Mouse (Mus musculus) hindbrain, postnatal 0 days (tissue): ENCODE measurements around the gene Gm884. TPM values are rescaled to one million over a fixed set of nuclear protein-coding genes. Genes with fewer than 3 reads are reported as not detected.
A peak's percentile ranks its signal among the peaks of the same experiment; 100 is the strongest.
"Not testable (repeated sequence)": the region's sequence is repeated elsewhere in the genome, so short reads cannot be mapped to it uniquely, and the experiment has no call there.

Experiments used
- ATAC-seq: fragments of 200-750 bp; cut with Nextera tagmentation; 2 replicates; pipeline ENCODE4 v1.8.0; 2017; ENCODE audit warnings: mild to moderate bottlenecking, moderate TSS enrichment, moderate library complexity
- DNase-seq: peaks from one replicate; pipeline ENCODE4 v3.0.0-alpha.2; 2015; ENCODE audit warnings: low spot score
- H3K27ac ChIP-seq: fragments of 300-500 bp; sonication (generic); 2 replicates; pipeline ENCODE4 v1.5.1; 2014; ENCODE audit warnings: mild to moderate bottlenecking
- H3K27me3 ChIP-seq: fragments of 300-500 bp; sonication (generic); 2 replicates; pipeline ENCODE4 v1.6.1; 2014; ENCODE audit warnings: low read length, mixed read lengths; ENCODE audit not compliant: insufficient read depth
- H3K36me3 ChIP-seq: fragments of 300-500 bp; sonication (generic); 2 replicates; pipeline ENCODE4 v1.6.1; 2014; ENCODE audit warnings: low read length, mixed read lengths; ENCODE audit not compliant: insufficient read depth
- H3K4me1 ChIP-seq: fragments of 300-500 bp; sonication (generic); 2 replicates; pipeline ENCODE4 v1.6.1; 2014; ENCODE audit warnings: antibody characterized with exemption, low read length, mixed read lengths; ENCODE audit not compliant: insufficient read depth
- H3K4me2 ChIP-seq: fragments of 300-500 bp; sonication (generic); 2 replicates; pipeline ENCODE4 v1.6.1; 2014; ENCODE audit warnings: low read depth, mild to moderate bottlenecking, low read length, moderate library complexity, mixed read lengths
- H3K4me3 ChIP-seq: fragments of 300-500 bp; sonication (generic); 2 replicates; pipeline ENCODE4 v1.5.1; 2014; ENCODE audit warnings: low read length
- H3K9ac ChIP-seq: fragments of 300-500 bp; sonication (generic); replicated peaks from 2 replicates; pipeline ENCODE4 v1.6.1; 2014; ENCODE audit warnings: mild to moderate bottlenecking, low read length, moderate library complexity, mixed read lengths
- H3K9me3 ChIP-seq: fragments of 300-500 bp; sonication (generic); 2 replicates; pipeline ENCODE4 v1.6.1; 2016; ENCODE audit warnings: low read length, mixed read lengths
- CTCF ChIP-seq: IDR thresholded peaks from 2 replicates; pipeline ENCODE4 v1.5.1; 2016; ENCODE audit warnings: antibody characterized with exemption, control low read depth, low read depth
- WGBS: fragments of 180-500 bp; shearing (Covaris S2); extraction: QIAGEN DNeasy Blood & Tissue Kit; methylation state at CpG from one replicate; pipeline ENCODE4 v1.1.7; 2014; 5-methylcytosine and 5-hydroxymethylcytosine counted together
- polyA plus RNA-seq: library from polyadenylated mRNA; unstranded; fragments of >200 nt; fragmentation: Nextera tagmentation; extraction: Ambion mirVana; gene quantifications from 2 replicates; pipeline ENCODE4 v1.2.1, GENCODE M21; 2015
- total RNA-seq: library from RNA; depleted of rRNA; stranded (reverse); fragments of >200 nt; gene quantifications from 2 replicates; pipeline ENCODE4 v1.2.3, GENCODE M21; 2014; rRNA removed

Gene Gm884
- total and polyA plus RNA-seq, 2 experiments from 2014 or later = 0.03 TPM; not detected in 1

DNA sequence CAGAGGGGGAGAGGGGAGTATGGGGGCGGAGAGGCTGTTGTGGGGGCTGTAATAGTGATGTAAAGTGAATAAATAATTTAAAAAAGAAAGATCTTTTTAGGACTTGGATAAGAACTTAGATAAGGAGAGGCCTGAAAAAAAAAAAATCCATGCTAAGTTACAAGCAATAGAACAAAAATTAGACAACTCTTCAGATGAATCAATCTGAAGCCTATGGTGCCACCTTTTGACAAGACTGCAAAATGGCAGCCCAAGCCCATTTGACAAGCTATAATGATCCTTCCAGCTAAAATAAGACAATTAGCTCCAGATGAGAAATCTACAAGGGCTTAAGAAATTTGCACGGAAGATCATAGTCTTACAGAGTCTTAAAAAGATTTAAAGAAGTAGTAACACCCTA lies 64.9 kb downstream of the Gm884 start:
- ATAC-seq (no peak), DNase-seq (peak; percentile 65)
- H3K27ac ChIP-seq = no peak overlapping the region
- no peaks in the 10 kb centered on the region for H3K9me3 ChIP-seq
- TF ChIP-seq CTCF = peak; percentile 51
- H3K4me1 ChIP-seq = no peaks in the 10 kb centered on the region
- no peak overlapping the region for H3K4me2 ChIP-seq
- no peaks in the 10 kb centered on the region for H3K36me3 ChIP-seq
- 79% methylated on average over 2 of the region's 2 CpGs for WGBS
- no peaks in the 10 kb centered on the region for H3K27me3 ChIP-seq
- H3K9ac ChIP-seq = no peak overlapping the region
- H3K4me3 ChIP-seq = no peak overlapping the region

DNA sequence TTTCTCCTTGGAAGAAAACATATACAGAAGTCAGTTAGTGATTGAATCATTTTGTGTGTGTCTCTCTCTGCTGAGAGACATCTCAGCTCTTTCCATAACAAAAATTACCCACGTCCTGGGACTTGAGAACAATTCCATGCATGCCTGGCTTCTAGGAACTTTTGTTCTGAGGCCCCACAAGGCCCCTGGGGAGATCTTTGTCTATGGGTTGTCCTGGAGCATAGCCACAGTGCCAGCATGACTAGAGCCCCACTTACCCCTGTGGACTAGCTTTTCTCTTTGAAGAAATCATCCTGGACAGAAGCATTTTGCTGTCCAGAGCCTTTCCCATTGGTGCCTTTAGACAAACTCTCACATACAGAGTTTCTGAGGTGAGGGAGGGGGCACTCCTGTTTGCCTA lies 86.0 kb downstream of the Gm884 start:
- not testable (repeated sequence) for H3K27me3 ChIP-seq, DNase-seq
- 14% methylated on average over 1 of the region's 1 CpGs for WGBS

DNA sequence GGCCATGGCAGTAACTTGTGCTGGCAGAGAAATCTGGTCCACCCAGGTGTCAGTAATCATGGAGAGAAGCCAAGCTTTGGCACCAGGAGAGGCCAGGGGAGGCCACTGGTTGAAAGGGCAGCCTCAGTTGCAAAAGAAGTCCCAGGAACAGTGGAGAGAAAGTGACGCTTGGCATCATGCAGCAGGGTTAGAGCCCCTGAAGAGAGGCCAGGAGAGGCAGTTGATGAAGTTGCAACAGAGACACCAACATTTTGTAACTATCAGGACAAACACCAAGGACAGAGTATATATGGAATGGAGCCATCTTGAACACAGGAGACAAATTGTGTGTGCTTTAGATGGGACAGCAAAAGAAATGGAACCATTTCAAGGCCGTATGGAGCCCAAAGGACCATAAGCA lies 108.8 kb downstream of the Gm884 start:
- H3K4me2 ChIP-seq = no peak overlapping the region
- TF ChIP-seq CTCF = no peak
- H3K4me1 ChIP-seq = no peaks in the 10 kb centered on the region
- H3K4me3 ChIP-seq = no peak overlapping the region
- H3K27me3 ChIP-seq = no peaks in the 10 kb centered on the region
- H3K27ac ChIP-seq = no peak overlapping the region
- no peaks in the 10 kb centered on the region for H3K36me3 ChIP-seq
- DNase-seq = no peak
- no peak for ATAC-seq
- 73% methylated on average over 2 of the region's 2 CpGs for WGBS
- H3K9me3 ChIP-seq = no peaks in the 10 kb centered on the region
- no peak overlapping the region for H3K9ac ChIP-seq

More for the DNA sequence above, 86.0 kb downstream of the Gm884 start:
- H3K27ac ChIP-seq, H3K4me1 ChIP-seq, H3K9ac ChIP-seq, ATAC-seq, H3K4me3 ChIP-seq, H3K36me3 ChIP-seq, H3K4me2 ChIP-seq, H3K9me3 ChIP-seq: not testable (repeated sequence)

DNA sequence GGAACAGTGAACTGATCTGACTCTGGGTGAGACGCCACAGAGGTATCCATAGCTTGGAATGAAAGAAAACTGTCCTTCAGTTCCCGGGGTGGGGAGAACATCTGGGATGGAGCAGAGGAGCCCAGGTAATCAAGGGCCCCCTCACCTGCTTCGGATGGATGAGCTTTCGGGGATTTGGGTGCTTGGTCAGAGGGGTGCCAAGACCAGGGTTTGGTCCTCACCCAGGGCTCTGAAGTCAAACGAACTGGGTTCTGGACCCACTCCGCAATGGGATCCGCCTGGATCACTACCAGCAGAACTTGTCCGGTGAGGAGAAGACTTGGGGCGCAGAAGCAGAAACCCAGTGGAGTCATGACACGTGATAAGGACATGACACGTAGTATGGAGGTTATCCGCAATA lies 116.4 kb downstream of the Gm884 start, which contains the start of gene Lrrc37a:
Gene Lrrc37a, minus strand, starts transcription at position 101 of the 400 bp plus-strand sequence.
- DNase-seq = no peak
- Histone ChIP-seq H3K27me3 (no peaks in the 10 kb centered on the region), H3K9ac (no peak within 1 kb of the TSS), H3K4me3 (no peak within 1 kb of the TSS), H3K27ac (no peak within 1 kb of the TSS), H3K36me3 (no peaks in the 10 kb centered on the region), H3K4me1 (no peaks in the 10 kb centered on the region), H3K4me2 (no peak within 1 kb of the TSS), H3K9me3 (no peaks in the 10 kb centered on the region)
- TF ChIP-seq CTCF = no peak
- WGBS = 91% methylated on average over 12 of the region's 12 CpGs
- ATAC-seq = no peak

Other genes with a start within 250 kb of the Gm884 start
- gene Plekhm1, start 208.5 kb downstream of the Gm884 start, total RNA-seq = 8.2 and 9.4 TPM in 2 replicates
- 4.9 and 6.3 TPM in 2 replicates for gene Plekhm1, start 208.5 kb downstream of the Gm884 start, polyA plus RNA-seq
- gene Lrrc37a, start 116.5 kb downstream of the Gm884 start, total RNA-seq = under 0.01 TPM in 1 of 2 replicates, not detected in the other
- not detected in 2 replicates for gene Lrrc37a, start 116.5 kb downstream of the Gm884 start, polyA plus RNA-seq
- not detected in 2 replicates for gene Lyzl6, start 17.8 kb upstream of the Gm884 start, total RNA-seq
- not detected in 2 replicates for gene Lyzl6, start 17.8 kb upstream of the Gm884 start, polyA plus RNA-seq
- gene Rprml, start 28.4 kb upstream of the Gm884 start, total RNA-seq = 10.5 and 13.6 TPM in 2 replicates
- 5.9 and 6.3 TPM in 2 replicates for gene Rprml, start 28.4 kb upstream of the Gm884 start, polyA plus RNA-seq
- gene Gosr2, start 76.8 kb upstream of the Gm884 start, total RNA-seq = 101 and 102 TPM in 2 replicates
- gene Gosr2, start 76.8 kb upstream of the Gm884 start, polyA plus RNA-seq = 93.3 and 99.4 TPM in 2 replicates
- 2.6 and 2.7 TPM in 2 replicates for gene Wnt9b, start 128.7 kb upstream of the Gm884 start, total RNA-seq
- gene Wnt9b, start 128.7 kb upstream of the Gm884 start, polyA plus RNA-seq = 0.86 and 1.0 TPM in 2 replicates
- gene Wnt3, start 153.0 kb upstream of the Gm884 start, total RNA-seq = 9.0 and 12.5 TPM in 2 replicates
- gene Wnt3, start 153.0 kb upstream of the Gm884 start, polyA plus RNA-seq = 11.1 and 11.6 TPM in 2 replicates